Mouse (Mus musculus): Measurements from ENCODE around the gene Rhno1. TPM values are rescaled to one million over a fixed set of nuclear protein-coding genes. Genes with fewer than 3 reads are reported as not detected.
"Not testable (repeated sequence)": the region's sequence is repeated elsewhere in the genome, so short reads cannot be mapped to it uniquely, and the experiment has no call there.

Gene Rhno1
- 1 to 10 TPM; 8.5 to 9.8 TPM for total RNA-seq (2021)

GRCm38 (mm10) chr6:128362381-128363006 lies at the start of gene Rhno1, which contains the start of gene Foxm1:
Gene Rhno1, minus strand, starts transcription at chr6:128362911.
Gene Foxm1, plus strand, starts transcription at chr6:128362967.
- intact Hi-C loops (cut with DNase I) = loop anchor here (5.0 kb wide), 1 partner anchor 50 kb away; no protein-coding TSS in a partner anchor
- peak; percentile 79 for DNase-seq (ENCODE audit: low spot score)

DNA sequence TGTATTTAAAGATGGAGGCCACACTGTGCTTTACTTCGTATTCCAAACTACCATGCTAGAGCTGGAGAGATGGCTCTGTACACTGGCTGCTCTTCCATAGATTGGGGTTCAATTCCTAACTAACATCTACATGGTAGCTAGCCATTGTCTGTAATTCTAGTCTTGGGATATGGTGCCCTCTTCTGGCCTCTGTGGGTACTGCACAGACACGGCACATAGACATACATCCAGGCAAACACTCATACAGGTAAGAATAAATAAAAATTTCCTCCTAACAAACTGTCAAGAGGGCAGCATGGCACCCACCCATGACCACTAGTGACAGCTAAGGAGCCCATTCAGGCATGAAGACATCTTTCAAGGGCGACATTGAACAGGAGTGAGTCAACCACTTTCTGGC lies 48.4 kb upstream of the Rhno1 start:
- intact Hi-C loops (cut with DNase I) = loop anchor here (1.0 to 5.0 kb wide), 4 partner anchors 30 to 176 kb away; partner anchors contain the start of genes Foxm1 and Rhno1
- DNase-seq (ENCODE audit: low spot score) = no peak

DNA sequence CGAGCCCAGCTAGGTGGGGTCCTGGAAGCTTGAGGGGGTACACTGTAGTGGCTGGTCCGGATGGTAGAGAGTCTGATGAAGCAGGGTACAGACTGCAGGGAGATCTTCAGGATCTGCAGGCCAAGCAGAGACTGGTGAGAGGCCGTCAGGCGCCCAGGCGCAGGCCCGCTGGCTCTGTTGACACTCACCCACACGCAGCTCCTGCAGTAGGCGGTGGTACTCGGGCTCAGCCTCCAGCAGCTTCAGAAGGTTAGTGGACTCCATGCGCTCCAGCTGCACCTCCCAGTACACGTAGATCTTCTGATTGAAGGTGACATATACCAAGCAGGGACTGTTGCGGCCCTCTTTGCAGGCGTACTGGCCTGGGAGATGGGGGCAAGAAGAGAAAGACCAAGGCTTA lies 47.6 kb upstream of the Rhno1 start:
- intact Hi-C loops (cut with DNase I) = loop anchor here (2.0 to 5.0 kb wide), 3 partner anchors 30 to 176 kb away; partner anchors contain the start of genes Foxm1 and Rhno1
- no peak for DNase-seq (ENCODE audit: low spot score)

DNA sequence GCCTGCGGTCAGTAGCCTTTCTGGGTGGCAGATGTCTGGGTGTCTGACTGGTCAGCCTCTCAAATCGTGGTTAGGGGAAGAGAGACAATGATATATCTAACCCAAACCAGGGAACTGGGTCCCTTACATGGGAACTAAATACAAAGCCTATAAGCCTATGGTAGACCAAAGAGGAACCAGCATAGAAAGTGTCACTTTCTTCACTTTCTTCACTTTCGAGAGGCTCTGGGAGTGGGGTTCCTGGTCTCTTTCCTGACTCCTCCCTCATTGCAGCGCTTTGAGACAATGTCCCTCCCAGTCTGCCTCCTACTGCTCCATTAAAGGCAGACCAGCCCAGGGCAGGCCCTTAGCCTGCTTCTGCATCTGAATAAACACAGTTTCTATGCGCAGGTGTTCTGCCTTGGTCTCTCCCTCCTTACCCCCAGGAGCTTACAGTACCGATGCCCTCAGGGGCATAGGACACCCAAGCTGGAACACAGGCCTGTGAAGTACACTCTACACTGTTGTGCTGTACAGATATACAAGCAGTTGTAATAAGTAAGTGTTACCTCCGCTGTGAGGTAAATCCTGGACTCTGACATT lies 45.9 kb upstream of the Rhno1 start:
- DNase-seq (ENCODE audit: low spot score) = no peak
- intact Hi-C loops (cut with DNase I) = no loop called here

GRCm38 (mm10) chr6:128404708-128405107 lies 42.0 kb upstream of the Rhno1 start:
- intact Hi-C loops (cut with DNase I) = no loop called here
- DNase-seq (ENCODE audit: low spot score) = no peak

GRCm38 (mm10) chr6:128399421-128400185 lies 36.9 kb upstream of the Rhno1 start:
- no peak for DNase-seq (ENCODE audit: low spot score)

DNA sequence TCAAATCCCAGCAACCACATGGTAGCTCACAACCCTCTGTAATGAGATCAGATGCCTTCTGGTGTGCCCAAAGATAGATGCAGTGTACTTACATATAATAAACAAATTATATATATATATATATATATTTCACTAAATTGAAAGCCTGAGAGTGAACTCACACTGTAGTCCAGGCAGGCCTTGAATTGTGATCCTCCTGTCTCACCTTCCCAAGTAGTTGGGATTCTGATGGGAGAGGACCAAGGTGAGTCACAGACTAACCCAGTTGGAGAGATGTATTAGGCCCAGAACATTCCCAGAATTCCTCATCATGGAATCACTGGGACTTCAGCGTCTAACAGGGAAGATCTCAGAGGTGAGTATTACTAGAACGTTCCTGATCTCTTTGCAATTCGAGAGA lies 36.3 kb upstream of the Rhno1 start, which contains the start of gene Nrip2:
Nrip2 (plus strand) TSS at position 301 of the 400 bp plus-strand sequence.
- intact Hi-C loops (cut with DNase I) = no loop called here

More at GRCm38 (mm10) chr6:128399421-128400185, 36.9 kb upstream of the Rhno1 start:
- intact Hi-C loops (cut with DNase I) = no loop called here

DNA sequence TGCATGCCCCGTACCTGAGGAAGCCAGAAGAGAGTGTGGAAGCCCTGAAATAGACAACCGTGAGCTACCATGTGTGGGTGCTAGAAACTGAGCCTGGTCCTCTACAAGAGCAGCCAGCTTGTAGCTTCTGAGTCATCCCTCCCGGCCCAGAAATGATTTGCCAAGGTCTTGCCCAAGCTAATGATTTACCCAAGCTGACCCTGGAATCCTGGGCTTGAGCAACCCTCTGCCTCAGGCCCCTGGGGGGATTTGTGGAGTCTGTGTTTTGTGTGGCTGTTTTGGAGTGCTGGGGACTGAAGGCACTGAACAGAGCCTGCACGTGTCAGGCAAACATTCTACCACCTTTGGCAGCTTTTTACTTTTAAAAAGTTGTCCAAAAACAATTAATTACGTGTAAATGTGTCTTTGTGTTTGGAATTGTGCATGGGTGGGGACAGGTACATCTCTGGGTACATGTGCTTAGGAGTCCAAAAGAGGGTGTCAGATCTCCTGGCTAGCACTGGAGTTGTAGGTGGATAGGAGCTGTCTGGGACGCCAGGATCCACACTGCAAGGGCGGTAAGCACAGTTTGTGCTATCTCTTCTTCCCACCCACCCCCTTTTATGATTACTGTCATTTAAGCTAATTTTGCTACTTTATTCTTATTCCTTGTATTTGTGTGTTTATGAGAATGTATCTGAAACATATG lies 35.0 kb upstream of the Rhno1 start:
- intact Hi-C loops (cut with DNase I) = no loop called here

More for the DNA sequence above, 36.3 kb upstream of the Rhno1 start, which contains the start of gene Nrip2:
- no peak for DNase-seq (ENCODE audit: low spot score)

DNA sequence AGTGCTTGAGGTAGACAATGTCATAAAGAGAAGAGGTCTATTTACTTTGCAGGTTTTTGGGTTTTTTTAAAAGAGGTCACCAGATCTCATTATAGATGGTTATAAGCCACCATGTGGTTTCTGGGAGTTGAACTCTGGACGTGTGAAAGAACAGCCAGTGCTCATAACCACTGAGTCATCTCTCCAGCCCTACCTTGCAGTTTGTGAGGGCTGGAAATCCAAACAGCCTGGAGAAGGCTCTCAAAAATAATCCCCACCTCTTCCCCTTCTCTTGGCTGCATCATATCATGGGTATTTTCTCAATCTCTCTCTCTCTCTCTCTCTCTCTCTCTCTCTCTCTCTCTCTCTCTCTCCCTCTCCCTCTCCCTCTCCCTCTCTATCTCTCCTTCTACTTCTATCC lies 28.0 kb upstream of the Rhno1 start:
- intact Hi-C loops (cut with DNase I) = no loop called here
- no peak for DNase-seq (ENCODE audit: low spot score)

More for the DNA sequence above, 35.0 kb upstream of the Rhno1 start:
- DNase-seq (ENCODE audit: low spot score) = no peak

- intact Hi-C loops (cut with DNase I) = no loop called here
- DNase-seq (ENCODE audit: low spot score) = no peak
These were observed 26.5 kb upstream of the Rhno1 start for GRCm38 (mm10) chr6:128389185-128389584.

- intact Hi-C loops (cut with DNase I) = no loop called here
- no peak for DNase-seq (ENCODE audit: low spot score)
These were observed 22.3 kb upstream of the Rhno1 start for GRCm38 (mm10) chr6:128385026-128385425.

- intact Hi-C loops (cut with DNase I) = no loop called here
- DNase-seq (ENCODE audit: low spot score) = no peak
These were observed 21.0 kb upstream of the Rhno1 start for GRCm38 (mm10) chr6:128383752-128384151.

DNA sequence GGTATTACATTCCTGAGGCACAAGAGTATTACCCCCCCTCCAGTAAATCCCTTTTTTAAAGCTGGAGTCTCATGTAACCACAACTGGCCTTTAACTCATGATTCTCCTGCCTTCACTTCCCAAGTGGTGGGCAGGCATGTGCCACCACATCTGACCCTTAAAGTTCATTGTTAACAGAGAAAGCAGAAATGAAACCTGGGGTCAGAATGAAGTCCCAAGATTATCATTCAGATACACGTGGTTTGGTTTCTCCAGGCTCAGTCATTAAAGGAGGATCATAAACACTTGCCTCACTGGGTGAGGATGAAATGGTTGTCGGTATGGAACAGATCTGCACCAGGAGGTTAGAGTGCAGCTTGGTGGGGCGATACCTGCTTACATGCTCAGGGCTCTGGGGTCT lies 18.5 kb upstream of the Rhno1 start:
- no peak for DNase-seq (ENCODE audit: low spot score)
- intact Hi-C loops (cut with DNase I) = loop anchor here (2.0 kb wide), 1 partner anchor 30 kb away; no protein-coding TSS in a partner anchor

GRCm38 (mm10) chr6:128380594-128381167 lies 18.0 kb upstream of the Rhno1 start:
- not testable (repeated sequence) for DNase-seq (ENCODE audit: low spot score)
- intact Hi-C loops (cut with DNase I) = loop anchor here (2.0 kb wide), 1 partner anchor 30 kb away; no protein-coding TSS in a partner anchor

- DNase-seq (ENCODE audit: low spot score) = no peak
- intact Hi-C loops (cut with DNase I) = loop anchor here (2.0 kb wide), 1 partner anchor 31 kb away; no protein-coding TSS in a partner anchor
These were observed 16.9 kb upstream of the Rhno1 start for GRCm38 (mm10) chr6:128379636-128380035.

DNA sequence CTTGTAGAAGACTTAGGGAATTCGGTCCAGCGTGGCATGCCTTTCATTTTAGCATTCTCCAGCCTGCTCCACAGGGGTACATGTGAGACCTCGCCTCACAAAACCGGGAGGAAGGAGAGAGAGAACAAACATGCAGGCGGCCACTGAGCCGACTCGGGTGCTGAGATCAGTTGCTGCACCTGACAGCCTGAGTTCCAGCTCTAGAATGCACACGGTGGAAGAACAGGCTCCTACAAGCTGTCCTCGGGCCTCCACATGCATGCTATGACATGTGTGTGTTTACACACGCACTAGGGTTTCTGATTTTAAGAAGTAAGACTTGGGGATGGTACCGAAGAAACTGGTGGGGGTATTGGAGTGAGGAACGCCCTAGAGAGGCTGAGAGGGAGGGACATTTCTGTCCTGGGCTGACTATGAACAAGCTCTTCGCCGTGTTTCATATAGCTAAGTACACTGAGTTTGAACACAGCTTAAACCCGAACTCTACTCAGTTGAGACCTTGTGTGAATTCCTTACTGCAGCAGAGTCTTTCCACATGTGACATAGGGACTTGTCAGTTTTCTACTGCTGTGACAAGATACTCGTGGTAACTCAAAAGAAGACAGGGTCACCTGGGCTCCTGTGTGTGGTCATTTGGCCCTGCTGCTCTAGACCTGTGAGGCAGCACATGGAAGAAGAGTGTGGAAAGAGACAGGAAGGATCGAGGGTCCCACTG lies 13.8 kb upstream of the Rhno1 start:
- intact Hi-C loops (cut with DNase I) = no loop called here

DNA sequence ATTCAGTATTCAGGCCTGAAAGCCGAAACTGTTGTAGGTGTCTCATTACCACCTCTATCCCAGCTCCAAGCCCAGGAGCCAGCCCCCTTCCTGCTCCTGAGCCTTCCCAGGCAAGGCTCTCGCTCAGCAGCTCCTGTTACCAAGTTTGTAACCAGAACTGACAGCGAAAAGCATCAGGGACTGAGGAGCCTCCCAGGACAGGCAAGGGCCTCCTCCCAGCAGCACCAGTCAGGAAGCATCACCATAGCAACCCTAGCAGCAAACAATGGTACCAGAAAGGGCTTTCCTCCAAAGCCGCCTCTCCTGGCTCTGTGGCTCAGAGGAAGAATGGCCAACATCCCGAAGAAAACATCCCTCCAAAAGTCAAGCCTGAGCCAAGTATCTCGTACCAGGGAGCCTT lies 12.5 kb upstream of the Rhno1 start, which contains the start of the genes Tex52 and Gm44596:
Tex52 (plus strand) TSS at position 265 of the 400 bp plus-strand sequence.
Gm44596 (plus strand) TSS at position 312 of the 400 bp plus-strand sequence.
- intact Hi-C loops (cut with DNase I) = no loop called here
- DNase-seq (ENCODE audit: low spot score) = peak; percentile 33

More for the DNA sequence above, 13.8 kb upstream of the Rhno1 start:
- no peak for DNase-seq (ENCODE audit: low spot score)

DNA sequence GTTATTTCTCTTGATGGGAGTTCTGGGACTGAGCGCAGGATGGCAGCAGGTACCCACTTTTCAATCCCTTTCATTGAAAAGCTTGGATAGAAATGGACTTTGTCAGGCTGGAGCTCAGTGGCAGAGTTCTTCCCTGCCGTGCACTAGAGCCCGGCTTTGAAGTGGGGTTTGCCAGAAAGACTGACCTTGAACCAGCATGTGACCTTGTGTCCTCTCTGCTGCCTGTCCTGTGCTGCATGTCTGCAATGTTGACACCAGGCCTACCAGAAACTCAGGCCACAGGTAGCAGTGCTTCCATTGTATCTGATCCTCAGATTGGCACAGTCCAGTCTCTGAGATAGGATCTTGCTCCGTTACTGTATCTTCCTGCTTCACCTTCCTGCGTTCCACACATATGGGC lies 7.3 kb upstream of the Rhno1 start:
- DNase-seq (ENCODE audit: low spot score) = no peak
- intact Hi-C loops (cut with DNase I) = no loop called here

GRCm38 (mm10) chr6:128366466-128366865 lies 3.8 kb upstream of the Rhno1 start:
- DNase-seq (ENCODE audit: low spot score) = no peak
- intact Hi-C loops (cut with DNase I) = no loop called here

All from heart, postnatal 25 days (tissue).